Mouse (Mus musculus): ENCODE data around the gene Kif5c.

The Kif5c gene

DNA sequence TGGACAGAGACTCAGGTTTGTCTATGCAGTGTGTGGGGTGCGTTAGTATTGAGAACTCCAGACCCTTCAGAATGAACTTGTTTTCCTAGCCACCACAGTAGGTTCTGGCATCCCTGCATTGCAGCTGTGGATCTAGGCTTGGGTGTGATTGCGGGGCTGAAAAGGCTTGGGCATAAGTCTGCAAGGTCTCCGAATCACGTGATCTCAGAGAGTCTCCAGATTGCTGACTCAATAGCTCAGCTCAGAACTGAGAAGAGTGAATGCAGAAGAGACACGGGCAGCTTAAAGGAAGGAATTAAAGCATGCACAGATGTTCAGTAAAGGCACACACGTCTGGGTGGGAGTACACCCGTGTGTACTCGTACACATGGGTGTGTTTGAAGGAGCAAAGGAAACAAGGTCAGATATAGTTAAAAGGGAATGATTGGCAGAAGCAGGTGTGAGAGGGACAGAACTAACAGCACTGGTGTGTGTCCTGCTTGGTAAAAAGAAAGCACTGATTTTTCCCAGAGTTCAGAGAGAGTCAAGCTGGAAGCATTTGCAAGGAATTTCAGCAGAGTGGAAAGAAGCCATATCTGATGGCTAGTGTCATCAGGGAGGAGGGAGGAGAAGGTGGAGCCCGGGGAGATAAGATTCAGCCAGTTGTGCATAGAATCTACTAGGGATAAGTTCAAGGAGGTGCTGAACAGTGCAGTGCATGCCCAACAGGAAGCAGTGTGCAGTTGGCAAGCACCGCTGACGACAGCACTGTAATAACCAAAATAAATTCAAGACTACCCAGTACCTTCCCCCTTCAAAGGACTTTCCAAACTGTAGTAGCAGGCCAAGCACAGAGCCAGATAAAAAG, 130.9 kb downstream of the Kif5c start:
- DNase-seq = no peak

DNA sequence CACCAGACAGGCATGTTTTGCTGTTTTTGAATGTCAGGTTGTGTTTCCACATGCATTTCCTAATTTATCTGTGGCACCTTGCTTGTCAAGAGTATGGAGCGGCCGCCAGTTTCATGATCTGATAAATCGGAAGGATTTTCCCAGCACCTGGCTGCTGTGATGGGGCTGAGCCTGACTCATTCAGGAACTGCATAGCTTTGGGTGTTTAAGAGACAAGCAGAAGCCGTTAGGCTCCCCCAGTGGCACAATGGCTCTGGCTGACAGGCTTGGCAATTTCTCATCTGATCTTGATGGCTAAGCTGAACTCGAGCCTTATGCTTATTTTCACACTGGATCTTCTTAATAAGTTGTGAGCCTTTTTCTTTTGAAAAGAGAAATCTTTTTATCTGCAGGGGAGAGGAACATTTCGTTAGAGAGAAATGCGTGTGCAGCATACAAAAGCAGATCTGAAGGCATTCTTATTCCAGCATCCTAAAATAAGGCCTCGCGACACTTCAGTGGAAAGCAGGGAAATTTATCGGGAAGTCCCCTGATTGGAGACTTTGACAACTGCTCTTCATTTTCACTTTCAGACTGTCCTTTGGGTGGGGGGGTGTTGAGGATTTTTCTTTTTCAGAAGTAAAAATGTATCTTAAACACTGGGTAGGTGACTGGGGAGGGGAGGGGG, 132.6 kb downstream of the Kif5c start:
- DNase-seq = no peak

DNA sequence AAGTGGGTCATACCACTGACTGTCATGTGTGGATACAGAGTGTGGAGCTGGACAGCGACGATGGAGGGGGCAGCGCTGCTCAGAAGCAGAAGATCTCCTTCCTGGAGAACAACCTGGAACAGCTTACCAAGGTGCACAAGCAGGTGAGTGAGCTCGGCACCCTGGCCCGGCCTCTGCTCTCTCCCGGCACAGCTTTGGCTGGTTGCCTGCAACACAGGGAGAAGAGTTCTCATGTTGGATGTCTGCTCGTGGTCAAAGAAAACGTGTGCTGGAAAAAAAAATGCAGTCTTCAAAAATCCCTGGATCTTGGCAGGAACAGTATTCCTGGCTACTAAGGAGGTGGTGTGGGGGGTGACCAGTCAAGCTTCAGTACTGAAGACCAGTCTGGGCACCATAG, 133.1 kb downstream of the Kif5c start:
- no peak for DNase-seq

DNA sequence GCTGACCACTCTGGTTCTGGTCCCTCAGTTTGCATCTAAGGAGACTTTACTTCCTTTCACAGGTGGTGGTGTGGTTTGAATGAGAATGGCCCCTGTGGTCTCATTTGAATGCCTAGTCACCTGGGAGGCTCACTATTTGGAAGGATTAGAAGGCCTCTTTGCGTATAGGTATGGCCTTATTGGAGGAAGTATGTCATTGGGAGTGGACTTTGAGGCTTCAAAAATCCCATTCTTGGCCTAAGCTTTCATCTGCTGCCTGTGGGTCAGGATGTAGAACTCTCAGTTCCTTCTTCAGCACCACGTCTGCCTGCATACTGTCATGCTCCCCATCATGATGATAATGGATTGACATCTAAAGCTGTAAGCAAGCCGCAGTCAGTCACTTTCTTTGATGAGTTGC, 134.0 kb downstream of the Kif5c start:
- DNase-seq = no peak

DNA sequence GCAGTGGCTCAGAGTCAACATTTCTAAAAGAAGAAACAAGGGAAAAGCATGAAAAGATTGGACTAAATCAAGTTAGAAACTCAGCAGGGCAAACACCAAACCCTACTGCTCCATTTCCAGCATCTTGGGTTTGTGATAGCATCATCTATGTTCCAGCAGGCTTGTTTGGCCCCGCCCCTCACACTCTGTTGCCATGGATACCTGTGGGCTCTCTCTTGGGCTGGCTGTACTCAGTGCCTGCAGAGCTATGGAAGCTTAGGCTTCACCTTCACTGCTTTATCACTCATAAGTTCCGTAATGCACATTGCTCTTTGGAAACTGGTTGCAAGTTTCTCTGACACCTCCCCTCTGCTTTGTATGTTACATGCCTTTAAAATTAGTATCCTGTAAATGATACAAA, 136.0 kb downstream of the Kif5c start:
- peak; percentile 26 for DNase-seq

DNA sequence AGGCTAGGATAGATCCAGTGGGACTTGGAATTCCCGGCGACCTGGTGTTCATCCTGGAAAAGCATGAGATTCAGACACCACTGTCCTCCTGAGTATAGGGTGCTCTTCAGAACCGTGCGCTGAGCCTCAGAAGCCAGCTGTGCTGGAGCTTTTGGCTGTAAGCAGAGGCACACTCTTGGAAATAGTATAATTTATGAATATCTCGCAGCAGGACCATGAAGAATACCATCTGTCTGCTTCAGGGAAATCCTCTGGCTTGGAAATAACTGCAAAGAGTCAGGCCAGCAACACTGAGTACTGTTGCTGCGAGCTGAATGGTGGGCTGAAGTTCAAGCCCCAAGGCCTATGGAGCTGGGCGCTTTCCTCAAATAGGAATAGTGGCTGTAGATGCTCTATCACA, 138.5 kb downstream of the Kif5c start:
- no peak for DNase-seq

DNA sequence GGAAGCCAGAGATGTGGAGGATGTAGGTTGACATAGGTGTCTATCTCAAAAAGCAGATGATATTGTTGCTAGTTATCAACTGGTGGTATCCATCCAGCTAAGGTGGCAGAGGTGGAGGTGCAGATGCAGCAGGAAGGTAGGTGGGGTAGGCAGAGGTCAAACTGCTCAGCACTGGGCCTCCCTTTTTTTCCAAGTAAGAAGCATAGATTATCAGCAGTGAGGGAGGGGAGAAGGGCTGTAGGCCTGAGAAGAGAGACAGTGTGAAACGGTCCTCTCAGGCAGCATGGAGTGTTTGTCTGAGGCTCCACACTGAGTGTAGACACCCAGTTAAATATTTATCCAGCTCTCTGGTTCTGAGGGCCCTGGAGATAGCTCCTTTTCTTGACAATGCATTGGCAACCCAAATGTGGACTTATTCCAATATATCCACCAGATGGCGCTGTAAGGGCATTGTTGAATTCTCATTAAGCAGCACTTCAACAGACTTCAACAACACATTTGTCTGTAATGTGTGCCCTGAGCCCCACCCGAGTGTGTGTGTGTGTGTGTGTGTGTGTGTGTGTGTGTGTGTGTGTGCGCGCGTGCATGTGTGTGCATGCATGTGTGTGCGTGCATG, 145.3 kb downstream of the Kif5c start:
- peak; percentile 47 for DNase-seq

DNA sequence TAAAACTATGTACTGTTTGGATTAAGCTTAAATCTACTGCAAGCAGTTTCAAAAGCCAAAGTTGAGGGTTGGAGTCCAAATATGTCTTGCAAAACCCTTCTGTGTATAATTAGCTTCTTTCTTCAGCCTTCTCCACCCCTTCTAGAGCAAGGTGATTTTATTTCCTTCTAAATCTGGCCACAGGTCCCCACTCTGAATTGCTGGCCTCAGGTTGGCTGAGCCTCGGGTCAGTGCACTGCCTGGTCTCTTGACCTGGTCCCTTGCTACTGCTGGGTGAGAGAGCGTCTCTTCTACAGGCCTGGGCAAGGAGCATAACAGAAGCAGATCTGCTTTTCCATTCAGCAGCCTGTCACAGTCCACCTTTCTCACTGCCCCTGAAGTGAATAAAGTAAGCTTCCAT, 149.8 kb downstream of the Kif5c start:
- no peak for DNase-seq

DNA sequence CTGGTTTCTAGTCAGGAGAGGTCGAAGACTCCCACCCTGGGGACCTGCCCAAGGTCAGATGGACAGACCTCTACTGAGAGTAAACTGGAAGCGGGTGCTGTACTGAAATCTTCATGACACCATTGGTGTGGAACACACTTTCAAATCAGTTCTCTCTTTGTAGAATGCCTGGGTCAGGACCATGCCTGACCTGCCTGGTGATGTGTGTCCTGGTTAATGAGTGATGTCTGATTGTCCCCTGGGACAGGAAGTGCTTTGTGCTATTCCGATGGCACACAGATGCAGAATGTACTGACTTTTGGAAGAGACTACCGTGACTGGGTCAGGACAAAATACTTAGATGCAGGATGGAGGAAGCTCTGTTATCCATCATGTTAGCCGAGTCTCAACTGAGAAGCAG, 151.3 kb downstream of the Kif5c start:
- DNase-seq = no peak

DNA sequence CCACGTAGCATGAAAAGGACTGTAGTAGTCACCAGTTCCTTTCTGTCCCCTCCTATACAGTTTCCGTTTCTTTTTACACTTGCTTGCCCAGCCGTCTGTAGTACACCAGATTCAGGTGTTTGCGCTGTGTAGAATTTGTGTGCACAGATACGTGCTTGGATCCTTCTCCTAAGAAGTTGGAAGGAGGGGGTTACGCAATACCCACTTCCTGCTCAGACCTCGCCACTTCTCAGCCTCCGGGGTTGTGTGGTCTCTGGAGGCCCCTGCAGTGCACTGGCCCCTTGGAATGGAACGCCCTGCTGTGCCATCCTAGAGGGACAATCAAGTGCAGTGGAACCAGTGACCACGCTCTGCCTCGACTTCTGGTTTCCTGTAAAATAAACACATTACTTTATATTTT, 152.1 kb downstream of the Kif5c start:
- peak; percentile 19 for DNase-seq

DNA sequence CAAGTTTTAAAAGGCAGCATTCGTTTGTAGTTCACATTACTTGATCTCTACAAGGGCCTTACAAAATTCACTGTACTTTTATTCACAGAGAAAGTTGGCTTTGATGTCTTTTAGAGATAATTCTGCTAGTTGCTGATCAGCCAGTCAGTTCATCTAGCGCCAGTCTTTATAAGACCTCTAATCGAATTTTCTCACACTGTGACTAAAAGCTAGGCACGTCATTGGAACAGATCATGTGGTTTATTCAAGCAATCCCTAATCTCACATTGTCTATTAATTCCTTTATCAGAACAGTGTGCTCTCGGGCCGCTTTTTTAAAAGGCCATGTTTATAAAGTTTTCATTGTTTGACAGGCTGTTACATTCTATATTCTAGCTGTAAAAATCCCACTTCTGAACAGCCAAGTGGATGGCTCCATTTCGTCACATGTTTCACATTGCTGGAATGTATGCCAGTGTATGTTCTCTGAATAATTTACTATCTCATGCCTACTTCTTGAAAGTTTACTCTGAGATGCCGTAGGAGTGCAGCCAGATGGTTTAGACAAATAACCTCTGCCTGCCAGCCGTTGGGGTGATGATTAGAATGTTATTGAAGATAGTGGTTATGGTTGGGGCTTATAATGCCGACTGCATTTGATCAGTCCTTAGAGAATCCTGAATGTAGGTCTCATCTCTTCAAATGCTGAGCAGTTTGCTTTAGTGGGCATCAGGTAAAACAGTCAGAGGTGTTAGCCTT, 154.3 kb downstream of the Kif5c start:
- no peak for DNase-seq

DNA sequence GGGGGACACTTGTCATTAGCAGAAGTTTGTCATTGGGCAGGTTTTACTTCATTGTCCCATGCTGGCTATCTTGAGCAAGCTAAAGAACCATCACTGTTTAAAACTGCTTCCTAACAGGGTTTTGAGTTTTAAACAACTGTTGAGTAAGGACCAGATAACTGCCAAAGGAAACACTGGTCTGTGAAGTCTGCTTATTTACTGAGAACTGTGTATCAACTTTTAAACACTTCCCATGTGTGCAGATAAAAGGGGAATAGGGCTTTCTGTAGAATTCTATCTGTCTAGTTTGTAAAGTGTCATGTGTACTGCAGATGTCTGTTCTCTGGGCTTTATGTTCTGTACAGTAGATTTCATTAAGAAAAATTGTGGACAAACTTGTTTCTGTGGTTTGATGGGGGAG, 155.1 kb downstream of the Kif5c start:
- DNase-seq = no peak

DNA sequence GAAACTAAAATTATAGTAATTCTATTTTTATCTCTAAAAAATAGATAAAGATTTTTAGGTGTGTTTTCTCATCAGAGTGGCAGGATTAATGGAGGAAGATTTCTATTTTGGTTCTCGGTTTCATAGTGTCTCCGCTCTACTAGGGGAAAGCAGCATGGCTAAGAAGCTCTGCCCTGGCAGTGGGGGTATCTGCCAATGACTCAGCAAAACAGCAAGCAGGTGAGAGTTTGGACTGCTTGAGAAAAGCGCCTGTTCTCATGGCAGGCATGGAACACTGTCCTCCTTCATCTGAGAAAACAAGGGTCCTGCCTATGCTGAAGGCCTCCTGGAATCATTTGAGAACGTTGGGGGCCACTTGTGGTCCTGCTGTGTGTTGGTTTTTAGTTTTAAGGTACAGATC, 156.1 kb downstream of the Kif5c start:
- DNase-seq = no peak

DNA sequence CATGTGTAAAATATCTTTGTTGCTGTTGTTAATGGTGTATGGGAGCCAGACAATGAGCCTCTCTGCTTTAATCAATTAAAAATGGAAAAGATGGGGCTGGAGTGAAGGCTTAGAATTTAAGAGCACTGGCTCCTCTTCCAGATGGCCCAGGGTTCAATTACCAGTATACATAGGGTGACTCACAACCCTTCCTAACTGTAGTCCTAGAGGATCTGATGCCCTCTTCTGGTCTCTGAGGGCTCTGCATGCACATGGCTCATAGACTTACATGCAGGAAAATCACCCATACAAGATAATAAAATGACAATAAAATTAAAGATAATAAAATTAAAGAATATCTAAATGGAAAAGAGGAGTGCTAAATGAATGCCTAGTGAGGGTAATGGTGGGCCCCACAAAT, 156.6 kb downstream of the Kif5c start:
- DNase-seq = peak; percentile 20

DNA sequence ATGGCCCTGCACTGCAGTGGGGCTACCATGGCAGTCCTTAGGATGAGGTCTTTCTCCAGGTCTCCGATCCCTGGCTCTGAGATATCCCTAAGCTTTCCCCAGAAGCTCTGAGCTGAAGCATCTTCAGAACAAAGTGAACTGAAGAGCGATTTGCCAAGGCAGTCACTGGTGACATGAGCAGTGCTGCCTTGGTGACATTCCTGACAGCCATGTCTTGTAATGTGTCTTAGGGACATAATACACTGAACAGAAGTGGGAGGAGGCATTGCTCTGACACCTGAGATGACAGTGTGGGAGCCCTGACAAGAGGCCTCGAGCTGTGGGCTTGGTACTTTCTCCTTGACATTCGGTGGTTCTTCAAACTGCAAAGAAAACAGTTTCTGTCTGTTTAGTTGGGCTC, 157.3 kb downstream of the Kif5c start:
- DNase-seq = no peak

DNA sequence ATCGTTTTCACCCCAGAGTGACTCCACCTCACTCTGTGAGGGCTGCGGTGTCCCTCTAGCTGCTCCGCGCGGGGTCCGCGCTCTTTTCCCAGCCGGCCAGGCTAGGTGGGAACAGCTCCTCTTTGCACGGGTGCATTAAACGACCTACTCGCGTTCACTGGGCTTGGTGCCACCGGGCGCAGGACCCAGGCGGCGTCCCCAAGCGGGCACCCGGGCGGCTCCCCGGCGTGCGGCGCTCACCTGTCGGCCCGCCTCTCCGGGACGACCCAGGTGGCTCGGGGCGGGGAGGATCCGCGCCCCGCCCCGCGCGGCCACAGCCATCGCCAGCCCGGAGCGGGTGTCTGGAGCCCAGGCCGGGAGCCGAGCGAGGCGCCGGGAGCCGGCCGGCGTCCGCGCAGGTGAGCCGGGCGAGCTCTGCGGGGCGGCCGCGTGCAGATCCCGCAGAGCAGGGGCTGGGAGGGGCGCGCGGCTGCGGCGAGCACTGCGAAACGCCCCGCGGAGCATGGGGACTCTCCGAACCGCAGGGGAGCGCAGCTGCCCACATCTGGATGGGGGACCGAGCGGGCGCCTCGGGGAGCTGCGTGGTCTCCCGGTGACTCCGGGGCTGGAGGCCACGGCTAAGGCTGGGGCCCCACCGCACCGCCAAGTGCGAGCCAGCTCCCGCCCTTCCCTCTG, 168.4 kb downstream of the Kif5c start, which contains the start of gene Lypd6b:
Lypd6b (plus strand) TSS at position 313 of the 675 bp plus-strand sequence.
- no peak for DNase-seq

DNA sequence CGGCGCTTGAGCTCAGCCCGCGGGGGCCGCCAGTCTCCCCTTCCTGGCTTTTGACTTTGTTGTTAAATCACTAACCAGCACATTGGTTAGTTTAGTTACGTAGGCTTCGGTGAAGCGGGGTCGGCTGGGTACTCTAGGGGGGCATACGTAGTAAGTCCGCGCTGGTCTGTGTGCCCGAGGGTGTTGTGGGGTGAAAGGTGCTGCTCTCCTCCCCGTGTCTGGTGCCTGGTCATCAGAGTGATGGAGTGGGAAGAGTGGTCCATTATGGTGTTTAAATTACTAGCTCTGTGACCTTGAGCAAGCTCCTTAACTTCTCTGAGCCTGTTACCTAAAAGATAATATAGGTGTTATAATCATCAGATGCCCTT, 168.9 kb downstream of the Kif5c start:
- DNase-seq = no peak

DNA sequence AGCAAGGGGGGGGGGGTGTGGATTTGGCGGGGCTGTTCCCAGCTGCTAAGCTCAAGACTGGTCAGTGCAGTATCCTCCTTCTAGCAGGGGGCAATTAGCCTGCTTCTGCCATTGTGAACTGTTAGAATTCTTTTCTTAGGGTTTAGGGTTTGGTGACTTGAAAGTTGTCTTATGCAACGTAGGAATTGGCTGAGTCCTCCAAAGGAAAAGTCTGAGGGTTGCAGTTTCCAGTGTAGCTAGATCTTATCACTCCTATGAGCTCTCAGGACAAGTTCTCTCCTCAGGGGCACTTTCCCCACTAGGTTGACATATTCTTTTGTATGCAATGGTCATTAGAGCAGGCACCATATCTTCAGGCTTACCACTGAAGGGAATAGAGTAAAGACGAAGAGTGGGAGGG, 169.5 kb downstream of the Kif5c start:
- no peak for DNase-seq

DNA sequence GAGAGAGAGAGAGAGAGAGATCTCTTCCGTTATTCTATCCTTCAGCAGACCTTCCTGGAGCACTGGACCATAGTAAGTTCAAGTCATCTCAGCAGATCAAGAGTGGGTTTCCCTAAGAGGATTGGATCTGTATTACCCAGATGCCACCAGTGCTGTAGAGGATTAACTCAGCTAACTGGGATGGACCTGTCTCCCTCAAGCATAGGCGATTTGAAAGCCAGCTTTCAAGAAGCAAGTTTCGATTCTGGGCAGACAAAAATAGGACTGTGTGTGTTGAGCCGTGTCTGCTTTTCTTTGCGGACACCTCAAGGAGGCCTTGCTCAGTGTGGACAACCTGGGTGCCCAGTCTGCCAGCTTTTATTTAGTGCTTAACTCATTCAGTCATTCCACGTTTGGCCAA, 170.0 kb downstream of the Kif5c start:
- no peak for DNase-seq

DNA sequence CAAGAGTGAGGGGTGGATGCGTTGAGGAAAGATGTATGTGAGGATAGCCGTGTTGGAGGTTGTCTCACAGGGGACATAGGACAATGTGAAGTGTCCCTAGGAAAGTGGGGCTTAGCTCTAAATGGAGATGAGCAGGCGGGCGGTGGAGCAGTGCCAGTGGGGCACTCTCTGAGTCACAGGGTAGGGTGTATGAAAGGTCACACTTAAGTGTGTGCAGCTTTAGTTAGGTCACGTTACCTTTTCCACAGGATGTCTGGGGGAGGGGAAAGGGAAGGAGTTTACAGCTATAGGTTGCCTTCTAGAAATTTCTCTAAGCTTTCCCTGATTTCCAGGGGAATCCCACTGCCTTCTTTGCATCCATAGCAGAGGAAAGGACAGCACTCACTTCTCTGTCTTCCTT, 170.4 kb downstream of the Kif5c start:
- no peak for DNase-seq

DNA sequence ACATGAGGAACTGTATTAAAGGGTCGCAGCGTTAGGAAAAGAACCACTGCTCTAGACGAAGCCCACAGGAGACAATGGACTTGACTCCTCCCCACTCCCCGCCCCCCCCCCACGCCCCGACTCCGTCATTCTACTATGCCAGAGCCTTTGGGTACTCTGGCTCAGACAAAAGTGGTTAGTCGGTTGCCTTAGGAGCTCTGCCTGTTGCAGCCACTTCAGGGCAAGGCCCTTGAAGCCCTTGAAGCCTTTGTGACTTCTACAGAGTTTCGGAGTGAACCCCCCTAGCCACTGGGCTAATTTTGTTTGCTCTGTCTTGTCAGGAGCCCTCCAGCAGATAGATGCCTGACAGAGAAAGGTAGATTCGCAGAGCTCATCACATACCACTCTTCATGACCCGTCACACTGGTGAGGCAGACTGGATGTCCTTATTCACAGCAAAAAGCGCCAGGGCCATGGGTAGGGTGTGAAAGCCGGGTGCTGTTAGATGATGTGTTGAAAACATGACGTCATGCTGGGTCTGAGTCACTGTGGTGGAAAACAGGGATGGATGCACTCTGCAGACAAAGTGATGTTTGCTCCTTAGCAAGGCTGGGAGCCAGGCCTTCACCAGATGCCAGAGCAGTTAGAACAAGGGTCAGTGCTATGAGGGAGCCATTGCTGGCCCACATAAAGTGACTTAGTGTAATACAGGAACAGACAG, 178.5 kb downstream of the Kif5c start:
- DNase-seq = no peak

DNA sequence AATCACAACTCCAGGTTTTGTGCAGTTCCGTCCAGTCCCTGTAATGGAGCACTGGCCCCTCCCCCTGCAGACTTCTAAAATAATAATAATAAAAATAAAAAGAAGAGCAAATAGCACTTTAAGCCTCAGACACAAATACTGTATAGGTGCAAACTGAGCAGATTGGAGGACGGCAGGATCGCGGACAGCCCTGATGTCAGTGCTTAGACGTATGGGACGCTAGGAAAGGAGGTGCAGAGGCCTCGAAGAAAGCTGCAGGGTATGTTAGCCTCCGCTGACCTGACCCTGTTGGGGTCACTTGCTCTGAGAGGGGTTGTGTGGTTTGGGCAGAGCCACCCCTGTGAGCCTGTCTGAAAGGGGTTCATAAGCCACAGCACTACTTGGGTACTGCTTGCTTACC, 185.3 kb downstream of the Kif5c start:
- no peak for DNase-seq

All from thymus, postnatal 25 days (tissue).